Mouse (Mus musculus): Measurements from ENCODE around the gene Tmem206. TPM values are rescaled to one million over a fixed set of nuclear protein-coding genes. Genes with fewer than 3 reads are reported as not detected.

Gene Tmem206
- total RNA-seq (2021): 1 to 10 TPM; 8.4 to 8.6 TPM
- long read RNA-seq, transcript Tmem206-201 (8 exons, 2,246 nt): major isoform, 17 of 19 reads
- long read RNA-seq, partial matches to known transcripts: 0 of 19 reads
- long read RNA-seq, other reads (novel, unspliced or antisense): 2 of 19 reads

GRCm38 (mm10) chr1:191325726-191326232 lies at the start of gene Tmem206:
Gene Tmem206 (plus strand): TSS chr1:191325912.
- peak; percentile 91 to 97 for DNase-seq (ENCODE audit: low spot score in 2 of 2)

GRCm38 (mm10) chr1:191276181-191276580 lies 49.5 kb upstream of the Tmem206 start:
- no peak for DNase-seq (ENCODE audit: low spot score in 2 of 2)

GRCm38 (mm10) chr1:191277549-191278059 lies 48.1 kb upstream of the Tmem206 start:
- DNase-seq (ENCODE audit: low spot score in 2 of 2): no peak

- DNase-seq (ENCODE audit: low spot score in 2 of 2): no peak
Observed at GRCm38 (mm10) chr1:191278324-191278723, 47.4 kb upstream of the Tmem206 start.

GRCm38 (mm10) chr1:191281171-191281570 lies 44.5 kb upstream of the Tmem206 start:
- DNase-seq (ENCODE audit: low spot score in 2 of 2): no peak

- DNase-seq (ENCODE audit: low spot score in 2 of 2): no peak
Observed at GRCm38 (mm10) chr1:191282319-191282718, 43.4 kb upstream of the Tmem206 start.

GRCm38 (mm10) chr1:191283110-191284040 lies 42.3 kb upstream of the Tmem206 start:
- DNase-seq (ENCODE audit: low spot score in 2 of 2): no peak

- no peak for DNase-seq (ENCODE audit: low spot score in 2 of 2)
Observed at GRCm38 (mm10) chr1:191284502-191284901, 41.2 kb upstream of the Tmem206 start.

GRCm38 (mm10) chr1:191288762-191289161 lies 37.0 kb upstream of the Tmem206 start:
- DNase-seq (ENCODE audit: low spot score in 2 of 2): no peak

GRCm38 (mm10) chr1:191292348-191292747 lies 33.4 kb upstream of the Tmem206 start:
- peak; percentile 31 to 53 for DNase-seq (ENCODE audit: low spot score in 2 of 2)

GRCm38 (mm10) chr1:191293051-191293450 lies 32.7 kb upstream of the Tmem206 start:
- DNase-seq (ENCODE audit: low spot score in 2 of 2): no peak

- DNase-seq (ENCODE audit: low spot score in 2 of 2): no peak
Observed at GRCm38 (mm10) chr1:191293996-191294795, 31.5 kb upstream of the Tmem206 start.

GRCm38 (mm10) chr1:191295784-191296183 lies 29.9 kb upstream of the Tmem206 start:
- DNase-seq (ENCODE audit: low spot score in 2 of 2): no peak

GRCm38 (mm10) chr1:191296445-191296844 lies 29.3 kb upstream of the Tmem206 start:
- DNase-seq (ENCODE audit: low spot score in 2 of 2): no peak

GRCm38 (mm10) chr1:191298304-191298703 lies 27.4 kb upstream of the Tmem206 start:
- no peak for DNase-seq (ENCODE audit: low spot score in 2 of 2)

- no peak for DNase-seq (ENCODE audit: low spot score in 2 of 2)
Observed at GRCm38 (mm10) chr1:191299215-191299942, 26.3 kb upstream of the Tmem206 start.

GRCm38 (mm10) chr1:191301903-191302302 lies 23.8 kb upstream of the Tmem206 start:
- no peak for DNase-seq (ENCODE audit: low spot score in 2 of 2)

GRCm38 (mm10) chr1:191303736-191304135 lies 22.0 kb upstream of the Tmem206 start:
- DNase-seq (ENCODE audit: low spot score in 2 of 2): no peak

GRCm38 (mm10) chr1:191304216-191304615 lies 21.5 kb upstream of the Tmem206 start:
- DNase-seq (ENCODE audit: low spot score in 2 of 2): no peak

- no peak for DNase-seq (ENCODE audit: low spot score in 2 of 2)
Observed at GRCm38 (mm10) chr1:191305610-191306009, 20.1 kb upstream of the Tmem206 start.

- DNase-seq (ENCODE audit: low spot score in 2 of 2): no peak
Observed at GRCm38 (mm10) chr1:191306316-191306715, 19.4 kb upstream of the Tmem206 start.
